Mouse (Mus musculus) brain, embryonic 14.5 days (tissue): ENCODE results near the gene Dcaf6.

Experiments
- CTCF ChIP-seq: fragments of 200-500 bp; IDR thresholded peaks from 2 replicates; pipeline ENCODE4 v1.5.1; 2012; ENCODE audit warnings: inconsistent platforms, mild to moderate bottlenecking, moderate library complexity, borderline replicate concordance; ENCODE audit not compliant: insufficient read depth, insufficient read length; ENCODE audit errors: extremely low read depth
- POLR2A ChIP-seq: fragments of 200-500 bp; IDR thresholded peaks from 2 replicates; pipeline ENCODE4 v1.6.1; 2012; ENCODE audit warnings: mild to moderate bottlenecking, inconsistent platforms, borderline replicate concordance; ENCODE audit not compliant: poor library complexity, insufficient read depth, insufficient read length, severe bottlenecking; ENCODE audit errors: extremely low read depth

- TF ChIP-seq POLR2A = no peak
- no peak for TF ChIP-seq CTCF
These were observed 1.2 kb downstream of the Dcaf6 start for GRCm38 (mm10) chr1:165459041-165459502.
